Mouse (Mus musculus) liver, adult 2 months (tissue): ENCODE measurements at regions not wholly inside any gene's neighbourhood (a gene's known extent, or its start where the extent isn't known, plus 50 kb on each side); places are given as distances from the start of the nearest gene placed in this dataset.

Source experiments
- CTCF ChIP-seq: fragments of 200-500 bp; IDR thresholded peaks from 2 replicates; pipeline ENCODE4 v1.5.1; 2011; ENCODE audit warnings: low read depth, low read length, control low read depth
- POLR2A ChIP-seq: fragments of 200-500 bp; IDR thresholded peaks from 2 replicates; pipeline ENCODE4 v1.6.1; 2011; ENCODE audit warnings: low read length, control low read depth; ENCODE audit not compliant: insufficient read depth; ENCODE audit errors: extremely low read depth

DNA sequence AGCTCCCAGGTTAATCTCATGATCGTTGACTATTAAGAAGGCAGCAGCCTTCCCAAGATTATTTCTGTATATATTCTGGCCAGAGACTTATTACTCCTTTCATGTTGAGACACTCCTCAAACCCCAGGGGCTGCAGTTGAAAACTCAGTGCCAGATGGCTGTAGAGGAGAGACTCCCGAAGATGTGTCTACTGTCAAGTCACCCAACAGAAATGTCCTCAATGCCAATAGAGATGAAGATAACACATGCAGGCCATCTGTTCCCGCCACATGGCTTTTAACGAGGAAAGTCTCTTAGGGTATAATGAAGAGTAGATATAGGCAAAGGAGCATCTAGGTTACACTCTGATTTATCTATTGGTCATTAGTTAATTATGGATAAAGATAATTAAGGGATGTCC is 103.3 kb upstream of the Tle4 start:
- TF ChIP-seq CTCF (no peak), POLR2A (no peak)
